Mouse (Mus musculus): ENCODE results near the gene Myt1l. TPM values are rescaled to one million over a fixed set of nuclear protein-coding genes. Genes with fewer than 3 reads are reported as not detected.

Gene Myt1l
- total RNA-seq, 2 experiments from 2014 or later = 1.9 to 2.7 TPM

GRCm38 (mm10) chr12:29971795-29972464, 443.7 kb downstream of the Myt1l start:
- no peak for DNase-seq

- DNase-seq = no peak
These were observed 444.3 kb downstream of the Myt1l start for GRCm38 (mm10) chr12:29972533-29972932.
